Mouse (Mus musculus) forelimb bud, embryonic 11.5 days (tissue): ENCODE measurements at regions not wholly inside any gene's neighbourhood (a gene's known extent, or its start where the extent isn't known, plus 50 kb on each side); places are given as distances from the start of the nearest gene placed in this dataset.

ENCODE experiments used
- DNase-seq: peaks from one replicate; pipeline ENCODE4 v3.0.0-alpha.2; 2012; ENCODE audit warnings: low read depth, low spot score

DNA sequence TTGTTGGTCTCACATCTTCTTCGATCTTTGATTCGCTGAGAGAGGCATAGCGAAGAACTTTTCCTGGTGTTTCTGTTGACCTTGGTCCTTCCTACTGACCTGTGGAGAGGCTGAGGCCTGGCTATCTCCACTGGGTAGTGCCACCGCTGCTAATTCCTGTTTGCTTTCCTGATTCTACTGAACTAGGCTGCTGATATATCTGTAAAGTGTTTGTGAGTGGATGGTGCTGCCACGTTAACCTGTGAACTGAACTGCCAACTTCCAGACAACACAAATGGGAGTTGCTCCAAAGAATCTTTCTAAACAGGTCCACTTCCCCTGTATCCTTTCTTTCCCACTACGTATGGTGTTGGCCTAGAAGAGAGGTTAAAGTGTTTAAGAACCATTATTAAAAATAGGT is 78.0 kb upstream of the Akt3 start:
- DNase-seq = no peak

DNA sequence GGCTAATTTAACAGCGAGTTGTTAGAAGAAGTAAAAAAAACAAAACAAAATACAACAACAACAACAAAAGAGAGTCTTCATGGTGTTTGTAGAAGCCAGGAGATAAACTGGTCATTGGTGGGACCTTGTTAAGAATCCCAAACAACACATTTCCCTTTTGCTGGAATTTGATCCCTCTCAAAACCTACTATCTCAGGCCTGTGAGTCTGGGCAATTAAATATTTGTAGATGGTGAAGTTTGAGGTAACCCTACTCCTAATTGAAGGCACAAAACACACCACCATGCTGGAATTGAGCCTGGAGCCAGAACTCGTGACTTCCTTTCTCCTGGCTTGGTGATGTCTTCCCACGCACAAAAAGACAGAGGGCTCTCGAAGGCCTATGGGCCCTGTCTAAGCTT is 65.4 kb upstream of the Akt3 start:
- no peak for DNase-seq

DNA sequence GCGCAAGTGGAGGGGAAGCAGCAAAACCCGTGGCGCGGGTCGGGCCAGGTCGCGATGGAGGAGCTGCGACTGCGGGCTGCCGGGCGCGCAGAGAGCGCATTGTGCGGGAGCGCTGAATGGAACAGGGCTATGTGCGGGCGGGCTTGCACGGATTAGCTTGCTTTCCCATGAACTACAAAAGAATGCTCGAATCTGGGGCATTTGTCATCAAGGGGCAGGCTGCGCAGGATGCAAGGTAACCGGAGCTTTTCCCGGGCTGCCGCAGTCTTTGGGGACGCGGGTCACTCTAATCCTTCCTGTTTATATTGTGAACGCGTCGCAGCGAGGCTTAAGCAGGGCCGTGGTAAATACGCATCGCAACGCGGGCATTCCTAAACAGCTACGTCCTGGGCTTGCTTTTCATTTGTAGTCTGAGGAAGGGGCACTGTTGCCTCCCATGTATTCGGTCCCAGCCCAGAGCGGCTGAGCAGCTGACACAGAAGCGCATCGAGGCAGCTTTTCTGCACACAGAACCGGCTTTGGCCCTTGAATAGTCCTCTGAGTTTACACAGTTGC is 64.8 kb upstream of the Akt3 start:
- DNase-seq = peak; percentile 36

DNA sequence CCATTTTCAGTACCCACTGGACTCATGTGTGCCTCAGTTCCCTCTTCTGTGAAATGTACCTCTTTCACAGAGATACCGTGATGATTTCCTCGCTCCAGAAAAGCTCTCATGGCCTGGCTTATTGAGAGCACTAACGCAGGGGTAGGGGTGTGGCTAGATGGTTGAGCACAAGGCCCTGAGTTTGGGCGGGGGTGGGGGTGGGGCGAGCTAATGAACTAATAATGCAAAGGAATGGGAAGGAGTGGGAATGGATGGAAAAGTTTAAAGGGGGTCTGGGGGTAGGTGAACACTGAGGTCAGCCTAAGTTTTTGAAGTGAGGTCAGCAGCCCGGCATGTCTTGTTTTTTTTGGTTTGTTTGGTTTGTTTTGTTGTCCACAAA is 64.3 kb upstream of the Akt3 start:
- DNase-seq = no peak

DNA sequence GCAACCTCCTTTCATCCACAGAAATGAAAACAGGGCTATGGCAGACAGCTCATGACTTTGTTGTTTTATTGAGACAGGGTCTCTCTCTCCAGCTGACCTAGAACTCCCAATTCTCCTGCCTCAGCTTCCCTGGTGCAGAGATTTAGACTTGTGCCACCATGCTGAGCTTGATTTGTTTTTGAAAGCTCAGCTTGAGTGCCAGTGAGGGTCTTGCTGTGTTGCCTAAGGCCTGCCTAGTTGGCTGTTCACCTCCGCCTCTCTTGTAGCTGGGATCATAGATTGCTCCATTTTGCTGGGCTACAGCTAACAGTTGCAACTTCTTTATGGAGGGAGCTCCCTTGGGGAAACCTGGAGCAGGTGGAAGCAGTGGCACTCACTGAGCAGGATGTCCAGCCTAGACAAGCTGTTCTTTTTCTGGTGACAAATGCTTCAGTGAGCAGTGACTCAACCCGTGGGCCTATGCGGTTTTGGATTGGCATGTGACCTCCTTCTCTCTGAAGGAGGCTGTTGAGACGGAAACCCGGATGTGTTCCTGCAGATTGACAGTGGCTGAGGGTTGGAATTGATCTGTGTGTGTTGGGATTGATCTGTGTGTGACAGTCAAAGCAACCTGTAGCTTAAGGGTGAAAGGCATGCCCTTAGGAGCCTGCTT is 63.8 kb upstream of the Akt3 start:
- no peak for DNase-seq

DNA sequence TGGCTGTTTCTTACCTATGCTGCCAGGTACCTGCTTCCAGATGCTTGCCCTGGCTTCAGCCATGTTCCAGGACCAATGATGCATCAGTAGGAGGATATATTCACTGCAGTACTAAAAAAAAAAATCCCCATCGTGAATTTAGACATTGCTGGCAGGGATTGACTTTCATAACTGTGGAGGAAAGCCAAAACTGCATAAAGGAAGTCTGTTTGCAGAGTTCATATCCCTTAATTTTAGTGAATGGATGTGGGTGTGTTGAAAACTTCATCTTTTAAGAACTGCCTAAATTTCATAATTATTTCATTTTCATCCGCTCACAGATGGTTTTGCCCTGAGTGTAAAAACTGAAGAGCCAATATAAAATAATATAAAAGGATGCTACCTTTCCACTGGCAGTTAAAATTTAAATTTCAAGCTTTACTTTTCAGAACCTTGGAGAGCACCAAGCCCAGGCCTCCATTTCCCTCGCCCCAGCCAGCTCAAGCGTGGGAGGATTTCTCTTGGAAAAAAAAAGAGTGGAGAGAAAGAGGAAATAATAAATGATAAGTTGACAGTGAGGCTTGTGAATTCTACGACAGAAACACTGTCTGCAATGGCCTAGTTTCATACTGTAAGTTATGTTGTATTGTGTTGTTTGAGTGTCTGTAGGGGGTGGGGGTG is 50.3 kb upstream of the Akt3 start:
- peak; percentile 43 for DNase-seq
